Mouse (Mus musculus) spleen, adult 2 months (tissue): ENCODE results near the gene Gm10340.
"Not testable (repeated sequence)": the region's sequence is repeated elsewhere in the genome, so short reads cannot be mapped to it uniquely, and the experiment has no call there.

Experiments used
- CTCF ChIP-seq: fragments of 200-500 bp; IDR thresholded peaks from 2 replicates; pipeline ENCODE4 v1.5.1; 2011; ENCODE audit warnings: mild to moderate bottlenecking, inconsistent platforms; ENCODE audit not compliant: insufficient read depth, insufficient read length, insufficient replicate concordance; ENCODE audit errors: extremely low read depth
- POLR2A ChIP-seq: fragments of 200-500 bp; IDR thresholded peaks from 2 replicates; pipeline ENCODE4 v1.6.1; 2011; ENCODE audit warnings: low read depth, low read length, inconsistent platforms

GRCm38 (mm10) chr14:3133697-3134096, at the start of gene Gm10340:
- TF ChIP-seq POLR2A, CTCF: not testable (repeated sequence)
